Mouse (Mus musculus) embryonic fibroblast, embryonic 13.5 days (primary cell): ENCODE results near the gene Sgce. TPM values are rescaled to one million over a fixed set of nuclear protein-coding genes. Genes with fewer than 3 reads are reported as not detected.

Experiments used
- H3K27ac ChIP-seq: 2 replicates; pipeline ENCODE4 v1.5.1; 2012; ENCODE audit warnings: low read length, control low read depth, inconsistent platforms; ENCODE audit not compliant: insufficient read depth
- H3K4me1 ChIP-seq: 2 replicates; pipeline ENCODE4 v1.6.1; 2011; ENCODE audit warnings: low read length; ENCODE audit not compliant: control insufficient read depth, insufficient read depth
- H3K4me3 ChIP-seq: 2 replicates; pipeline ENCODE4 v1.5.1; 2011; ENCODE audit warnings: mild to moderate bottlenecking, control low read depth, low read length; ENCODE audit not compliant: insufficient read depth
- CTCF ChIP-seq: IDR thresholded peaks from 2 replicates; pipeline ENCODE4 v1.5.1; 2011; ENCODE audit warnings: mild to moderate bottlenecking, control low read depth, low read length, moderate library complexity, borderline replicate concordance; ENCODE audit not compliant: insufficient read depth
- POLR2A ChIP-seq: IDR thresholded peaks from 2 replicates; pipeline ENCODE4 v1.6.1; 2011; ENCODE audit warnings: low read depth, mild to moderate bottlenecking, control low read depth, low read length, moderate library complexity
- polyA plus RNA-seq: library from polyadenylated mRNA; stranded (reverse); fragments of >200 nt; gene quantifications from 2 replicates; pipeline ENCODE4 v1.2.4, GENCODE M21; 2011; ENCODE audit warnings: low read depth; ENCODE audit not compliant: missing spikeins, insufficient read length

The Sgce gene
- polyA plus RNA-seq, 1 experiment, result 73.8 TPM

- no peak for TF ChIP-seq CTCF
- TF ChIP-seq POLR2A, result no peak
- Histone ChIP-seq H3K4me1 (no peaks in the 10 kb centered on the region), H3K4me3 (no peak overlapping the region), H3K27ac (peak overlapping the region; percentile 57; the same call in 1 of the 2 replicates)
Observed at GRCm38 (mm10) chr6:4694672-4695231, 52.3 kb downstream of the Sgce start.

GRCm38 (mm10) chr6:4693544-4693943, 53.5 kb downstream of the Sgce start:
- no peaks in the 10 kb centered on the region for H3K4me1 ChIP-seq
- no peak overlapping the region for H3K4me3 ChIP-seq
- H3K27ac ChIP-seq, result no peak overlapping the region
- TF ChIP-seq CTCF (no peak), POLR2A (no peak)

- H3K4me1 ChIP-seq, result no peaks in the 10 kb centered on the region
- no peak for TF ChIP-seq CTCF
- no peak overlapping the region for H3K27ac ChIP-seq
- H3K4me3 ChIP-seq, result no peak overlapping the region
Observed at GRCm38 (mm10) chr6:4690438-4690837, 56.6 kb downstream of the Sgce start.

- Histone ChIP-seq H3K27ac (0 out of 2 replicates have a peak overlapping the region, but pooled peaks have one; percentile 14), H3K4me1 (peaks cover 3% of the 10 kb centered on the region), H3K4me3 (no peak overlapping the region)
- TF ChIP-seq POLR2A (no peak), CTCF (no peak)
Observed at GRCm38 (mm10) chr6:4684706-4685340, 62.2 kb downstream of the Sgce start.

- TF ChIP-seq CTCF (no peak), POLR2A (no peak)
- no peak overlapping the region for H3K27ac ChIP-seq
- H3K4me1 ChIP-seq, result peaks cover 3% of the 10 kb centered on the region
- H3K4me3 ChIP-seq, result no peak overlapping the region
Observed at GRCm38 (mm10) chr6:4680576-4680975, 66.4 kb downstream of the Sgce start.

GRCm38 (mm10) chr6:4679981-4680380, 67.0 kb downstream of the Sgce start:
- H3K4me3 ChIP-seq, result no peak overlapping the region
- TF ChIP-seq CTCF (no peak), POLR2A (no peak)
- H3K27ac ChIP-seq, result no peak overlapping the region
- peaks cover 1% of the 10 kb centered on the region for H3K4me1 ChIP-seq

- H3K4me3 ChIP-seq, result no peak overlapping the region
- TF ChIP-seq POLR2A (no peak), CTCF (no peak)
- H3K27ac ChIP-seq, result no peak overlapping the region
- no peaks in the 10 kb centered on the region for H3K4me1 ChIP-seq
Observed at GRCm38 (mm10) chr6:4677356-4677761, 69.6 kb downstream of the Sgce start.

- H3K27ac ChIP-seq, result no peak overlapping the region
- H3K4me3 ChIP-seq, result no peak overlapping the region
- TF ChIP-seq POLR2A, result no peak
- no peaks in the 10 kb centered on the region for H3K4me1 ChIP-seq
Observed at GRCm38 (mm10) chr6:4665154-4665553, 81.9 kb downstream of the Sgce start.

GRCm38 (mm10) chr6:4664313-4664712, 82.7 kb downstream of the Sgce start:
- Histone ChIP-seq H3K4me1 (no peaks in the 10 kb centered on the region), H3K4me3 (no peak overlapping the region), H3K27ac (no peak overlapping the region)
- TF ChIP-seq POLR2A (no peak), CTCF (no peak)

- no peak overlapping the region for H3K27ac ChIP-seq
- no peaks in the 10 kb centered on the region for H3K4me1 ChIP-seq
- TF ChIP-seq CTCF (no peak), POLR2A (no peak)
- no peak overlapping the region for H3K4me3 ChIP-seq
Observed at GRCm38 (mm10) chr6:4663516-4663915, 83.5 kb downstream of the Sgce start.

GRCm38 (mm10) chr6:4658861-4659260, 88.1 kb downstream of the Sgce start:
- H3K4me3 ChIP-seq, result no peak overlapping the region

More at GRCm38 (mm10) chr6:4658861-4659260, 88.1 kb downstream of the Sgce start:
- TF ChIP-seq POLR2A (no peak), CTCF (no peak)
- no peak overlapping the region for H3K27ac ChIP-seq
- no peaks in the 10 kb centered on the region for H3K4me1 ChIP-seq
